Mouse (Mus musculus): Measurements from ENCODE around the gene Ces2f. TPM values are rescaled to one million over a fixed set of nuclear protein-coding genes. Genes with fewer than 3 reads are reported as not detected.

Ces2f gene
- total RNA-seq, 1 experiment = not detected

DNA sequence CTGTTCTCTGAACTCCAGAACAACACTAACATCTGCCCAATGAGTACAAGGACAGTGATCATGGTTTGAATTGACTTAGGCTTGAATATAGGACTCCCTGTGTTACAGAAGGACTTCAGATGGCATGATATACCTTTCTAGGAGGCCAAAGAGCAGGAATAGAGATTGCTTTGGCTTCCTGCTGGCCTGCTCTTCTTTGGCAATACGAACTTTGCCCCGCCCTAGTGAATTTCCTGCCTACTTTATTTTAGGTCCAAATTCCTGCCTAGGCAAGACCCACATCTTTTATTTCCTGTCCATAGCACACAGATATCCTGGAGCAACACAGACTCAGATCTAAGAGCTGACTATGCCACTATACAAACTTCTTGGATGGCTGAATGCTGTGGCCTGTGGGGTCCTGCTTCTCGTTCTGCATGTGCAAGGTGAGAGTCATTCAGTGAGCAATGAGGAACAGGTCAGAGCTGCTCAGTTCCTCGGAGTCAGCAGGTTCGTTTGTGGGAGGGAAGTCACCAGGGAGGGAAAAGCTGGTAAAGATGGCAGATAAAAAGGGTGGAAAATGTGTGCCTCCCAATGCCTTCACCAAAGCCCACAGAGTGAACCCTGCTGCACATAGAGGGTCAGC, 21.1 kb upstream of the Ces2f start, which contains the start of gene Ces2e:
Ces2e (plus strand) TSS at position 289 of the 625 bp plus-strand sequence.
- in situ Hi-C loops (cut with MboI; ENCODE audit: low sequenced_read_pairs in 2 of 2, unreplicated experiment in 2 of 2) = no loop called here
- TF ChIP-seq CHD2 (IDR thresholded peaks at IDR 0.05; ENCODE audit: low read depth, low read length) (no peak), ZNF384 (IDR thresholded peaks at IDR 0.05; ENCODE audit: low read depth, low read length) (no peak), HCFC1 (IDR thresholded peaks at IDR 0.05; ENCODE audit: borderline replicate concordance, insufficient read depth, low read length) (no peak), ZC3H11A (IDR thresholded peaks at IDR 0.05; ENCODE audit: borderline replicate concordance, low read depth, low read length) (no peak), MAFK (IDR thresholded peaks at IDR 0.05; ENCODE audit: insufficient read depth, low read depth, low read length) (no peak)
- H3K4me1 ChIP-seq (ENCODE audit: control insufficient read depth in 2 of 2, insufficient read depth in 2 of 2, low read length in 2 of 2, poor library complexity in 1 of 2) = no peaks in the 10 kb centered on the region

DNA sequence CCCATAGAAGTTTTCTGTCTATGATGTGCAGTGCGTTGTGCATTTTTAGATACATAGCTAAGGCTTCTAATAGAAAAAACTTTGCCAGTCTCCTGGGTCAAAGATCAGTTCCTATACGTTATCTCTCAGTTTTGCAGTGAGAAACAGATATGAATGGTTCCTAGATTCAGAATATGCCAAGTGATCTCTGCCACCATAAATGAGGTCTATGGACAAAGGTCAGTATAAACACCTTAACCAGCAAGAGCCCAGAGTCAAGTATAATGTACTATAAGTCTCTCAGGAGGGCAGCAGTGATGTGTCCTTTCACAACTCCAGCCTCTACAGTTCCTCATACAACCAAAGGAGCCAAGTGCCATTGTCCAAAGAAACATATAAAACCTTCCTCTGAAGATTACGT, 19.9 kb upstream of the Ces2f start:
- Histone ChIP-seq H3K27ac (ENCODE audit: insufficient read depth, low read depth, low read length, poor library complexity, severe bottlenecking) (no peak overlapping the region), H3K4me1 (ENCODE audit: control insufficient read depth in 2 of 2, insufficient read depth in 2 of 2, low read length in 2 of 2, poor library complexity in 1 of 2) (no peaks in the 10 kb centered on the region), H3K36me3 (ENCODE audit: control insufficient read depth, insufficient read depth, low read length, poor library complexity, severe bottlenecking) (no peaks in the 10 kb centered on the region), H3K4me3 (ENCODE audit: insufficient read depth in 1 of 2, low read depth in 1 of 2, low read length in 2 of 2, poor library complexity in 1 of 2, severe bottlenecking in 1 of 2) (no peak overlapping the region), H3K9me3 (ENCODE audit: control insufficient read depth, insufficient read depth, low read depth, low read length) (no peaks in the 10 kb centered on the region), H3K9ac (ENCODE audit: insufficient read depth, low read depth, low read length, poor library complexity, severe bottlenecking) (no peak overlapping the region)
- TF ChIP-seq CHD2 (IDR thresholded peaks at IDR 0.05; ENCODE audit: low read depth, low read length) = no peak
- TF ChIP-seq ZC3H11A (IDR thresholded peaks at IDR 0.05; ENCODE audit: borderline replicate concordance, low read depth, low read length) = no peak
- TF ChIP-seq ZNF384 (IDR thresholded peaks at IDR 0.05; ENCODE audit: low read depth, low read length) = no peak
- TF ChIP-seq MAFK (IDR thresholded peaks at IDR 0.05; ENCODE audit: insufficient read depth, low read depth, low read length) = no peak
- TF ChIP-seq HCFC1 (IDR thresholded peaks at IDR 0.05; ENCODE audit: borderline replicate concordance, insufficient read depth, low read length) = no peak
- in situ Hi-C loops (cut with MboI; ENCODE audit: low sequenced_read_pairs in 2 of 2, unreplicated experiment in 2 of 2) = no loop called here
- DNase-seq (ENCODE audit: low read depth, low spot score) = no peak

More for the DNA sequence above, 21.1 kb upstream of the Ces2f start, which contains the start of gene Ces2e:
- Histone ChIP-seq H3K27ac (ENCODE audit: insufficient read depth, low read depth, low read length, poor library complexity, severe bottlenecking) (no peak within 1 kb of the TSS), H3K4me3 (ENCODE audit: insufficient read depth in 1 of 2, low read depth in 1 of 2, low read length in 2 of 2, poor library complexity in 1 of 2, severe bottlenecking in 1 of 2) (no peak within 1 kb of the TSS), H3K9me3 (ENCODE audit: control insufficient read depth, insufficient read depth, low read depth, low read length) (no peaks in the 10 kb centered on the region), H3K9ac (ENCODE audit: insufficient read depth, low read depth, low read length, poor library complexity, severe bottlenecking) (no peak within 1 kb of the TSS), H3K36me3 (ENCODE audit: control insufficient read depth, insufficient read depth, low read length, poor library complexity, severe bottlenecking) (no peaks in the 10 kb centered on the region)
- no peak for DNase-seq (ENCODE audit: low read depth, low spot score)

DNA sequence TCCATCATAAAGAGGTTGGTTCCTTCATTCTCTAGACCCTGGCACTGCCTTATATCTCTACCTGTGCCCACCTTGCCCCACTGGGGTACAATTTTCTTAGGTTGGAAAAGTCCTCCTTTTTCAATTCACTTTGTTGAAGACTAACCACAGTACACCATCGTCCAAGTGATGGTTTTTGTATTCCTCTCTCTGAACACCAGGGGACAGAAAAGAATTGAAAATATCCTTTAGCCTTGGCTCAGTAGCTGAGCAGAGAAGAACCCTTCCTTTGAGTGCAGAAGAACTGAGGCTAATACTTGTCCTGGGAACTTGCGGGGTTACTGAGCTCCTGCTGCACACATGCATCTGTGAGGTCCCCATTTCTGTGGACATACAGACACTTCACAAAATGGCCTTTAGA, 2.5 kb upstream of the Ces2f start:
- Histone ChIP-seq H3K27ac (ENCODE audit: insufficient read depth, low read depth, low read length, poor library complexity, severe bottlenecking) (no peak overlapping the region), H3K36me3 (ENCODE audit: control insufficient read depth, insufficient read depth, low read length, poor library complexity, severe bottlenecking) (no peaks in the 10 kb centered on the region), H3K4me1 (ENCODE audit: control insufficient read depth in 2 of 2, insufficient read depth in 2 of 2, low read length in 2 of 2, poor library complexity in 1 of 2) (no peaks in the 10 kb centered on the region), H3K4me3 (ENCODE audit: insufficient read depth in 1 of 2, low read depth in 1 of 2, low read length in 2 of 2, poor library complexity in 1 of 2, severe bottlenecking in 1 of 2) (no peak overlapping the region), H3K9ac (ENCODE audit: insufficient read depth, low read depth, low read length, poor library complexity, severe bottlenecking) (no peak overlapping the region), H3K9me3 (ENCODE audit: control insufficient read depth, insufficient read depth, low read depth, low read length) (no peaks in the 10 kb centered on the region)
- no peak for TF ChIP-seq ZNF384 (IDR thresholded peaks at IDR 0.05; ENCODE audit: low read depth, low read length)
- no peak for TF ChIP-seq ZC3H11A (IDR thresholded peaks at IDR 0.05; ENCODE audit: borderline replicate concordance, low read depth, low read length)
- no peak for TF ChIP-seq CHD2 (IDR thresholded peaks at IDR 0.05; ENCODE audit: low read depth, low read length)
- TF ChIP-seq HCFC1 (IDR thresholded peaks at IDR 0.05; ENCODE audit: borderline replicate concordance, insufficient read depth, low read length) = no peak
- no peak for TF ChIP-seq MAFK (IDR thresholded peaks at IDR 0.05; ENCODE audit: insufficient read depth, low read depth, low read length)
- in situ Hi-C loops (cut with MboI; ENCODE audit: low sequenced_read_pairs in 2 of 2, unreplicated experiment in 2 of 2) = no loop called here
- no peak for DNase-seq (ENCODE audit: low read depth, low spot score)

DNA sequence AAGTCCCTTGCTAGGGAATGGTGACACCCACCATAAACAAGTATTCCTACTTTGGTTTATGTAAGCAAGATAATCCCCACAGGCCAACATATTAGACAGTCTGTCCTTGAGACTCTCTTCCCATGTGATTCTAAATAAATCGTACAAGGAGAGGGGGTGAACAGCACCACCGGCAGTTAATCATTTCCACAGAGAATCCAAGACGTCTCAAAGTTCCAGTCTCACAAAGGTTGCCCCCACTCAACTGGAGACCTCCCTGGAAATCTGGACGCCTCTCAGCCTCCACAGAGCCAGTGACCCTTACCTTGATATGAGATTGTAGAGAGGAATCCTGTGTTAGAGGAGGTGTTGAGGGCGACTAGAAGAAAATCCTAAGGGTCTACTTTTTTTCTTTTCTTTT, 1.9 kb downstream of the Ces2f start:
- in situ Hi-C loops (cut with MboI; ENCODE audit: low sequenced_read_pairs in 2 of 2, unreplicated experiment in 2 of 2) = no loop called here
- Histone ChIP-seq H3K4me3 (ENCODE audit: insufficient read depth in 1 of 2, low read depth in 1 of 2, low read length in 2 of 2, poor library complexity in 1 of 2, severe bottlenecking in 1 of 2) (no peak overlapping the region), H3K27ac (ENCODE audit: insufficient read depth, low read depth, low read length, poor library complexity, severe bottlenecking) (no peak overlapping the region), H3K4me1 (ENCODE audit: control insufficient read depth in 2 of 2, insufficient read depth in 2 of 2, low read length in 2 of 2, poor library complexity in 1 of 2) (no peaks in the 10 kb centered on the region), H3K9ac (ENCODE audit: insufficient read depth, low read depth, low read length, poor library complexity, severe bottlenecking) (no peak overlapping the region), H3K9me3 (ENCODE audit: control insufficient read depth, insufficient read depth, low read depth, low read length) (no peaks in the 10 kb centered on the region), H3K36me3 (ENCODE audit: control insufficient read depth, insufficient read depth, low read length, poor library complexity, severe bottlenecking) (no peaks in the 10 kb centered on the region)
- TF ChIP-seq HCFC1 (IDR thresholded peaks at IDR 0.05; ENCODE audit: borderline replicate concordance, insufficient read depth, low read length) (no peak), ZC3H11A (IDR thresholded peaks at IDR 0.05; ENCODE audit: borderline replicate concordance, low read depth, low read length) (no peak), MAFK (IDR thresholded peaks at IDR 0.05; ENCODE audit: insufficient read depth, low read depth, low read length) (no peak), ZNF384 (IDR thresholded peaks at IDR 0.05; ENCODE audit: low read depth, low read length) (no peak), CHD2 (IDR thresholded peaks at IDR 0.05; ENCODE audit: low read depth, low read length) (no peak)
- no peak for DNase-seq (ENCODE audit: low read depth, low spot score)

Data from ES-E14 (cell line).